In the genomic region with DNA sequence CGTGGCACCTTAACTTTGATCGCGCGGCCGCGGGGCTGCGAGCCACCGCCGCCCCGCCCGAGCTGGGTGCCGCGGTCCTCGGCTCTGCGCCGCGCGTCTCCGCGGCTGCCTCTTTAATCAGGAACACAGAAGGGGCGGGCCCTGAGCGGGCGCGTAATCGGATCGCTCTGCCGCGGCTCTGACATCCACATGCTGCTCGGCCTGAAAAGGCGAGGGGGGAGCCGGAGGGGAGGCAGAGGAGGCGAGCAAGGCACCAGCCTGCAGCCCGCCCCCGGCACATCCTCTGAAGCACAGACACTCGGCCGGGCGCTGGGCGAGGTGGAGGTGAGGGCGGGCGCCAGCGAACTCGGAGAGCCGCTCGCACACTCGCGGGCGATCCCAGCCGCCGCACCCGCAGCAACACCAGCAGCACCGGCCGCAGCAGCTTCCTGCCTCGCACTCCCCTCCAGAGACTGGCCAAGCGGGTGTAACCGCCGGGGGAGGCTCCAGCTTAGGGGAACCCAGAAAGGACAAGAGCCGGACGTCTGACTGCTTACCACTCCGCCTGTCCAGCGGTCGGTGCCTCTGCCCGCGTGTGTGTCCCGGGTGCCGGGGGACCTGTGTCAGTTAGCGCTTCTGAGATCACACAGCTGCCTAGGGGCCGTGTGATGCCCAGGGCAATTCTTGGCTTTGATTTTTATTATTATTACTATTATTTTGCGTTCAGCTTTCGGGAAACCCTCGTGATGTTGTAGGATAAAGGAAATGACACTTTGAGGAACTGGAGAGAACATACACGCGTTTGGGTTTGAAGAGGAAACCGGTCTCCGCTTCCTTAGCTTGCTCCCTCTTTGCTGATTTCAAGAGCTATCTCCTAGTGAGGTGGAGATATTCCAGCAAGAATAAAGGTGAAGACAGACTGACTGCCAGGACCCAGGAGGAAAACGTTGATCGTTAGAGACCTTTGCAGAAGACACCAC, we compare ENCODE assay signal across 8 mouse cellular contexts. TPM values are rescaled to one million over a fixed set of nuclear protein-coding genes. Genes with fewer than 3 reads are reported as not detected.
DNase-seq lines count a peak whose midpoint lies in the region; ATAC-seq and TF ChIP-seq lines count a peak whose summit lies in the region.

TSS of gene Nrp2 (plus strand) at position 128 of the 959 bp plus-strand sequence.

- peak within 1 kb of the TSS; percentile 52; the same call in 1 of the 2 replicates for H3K27ac ChIP-seq in embryonic facial prominence, embryonic 11.5 days (replicated peaks; ENCODE audit: low read depth, low read length)
- peak within 1 kb of the TSS; percentile 79 for H3K27ac ChIP-seq in limb, embryonic 13.5 days
- peak within 1 kb of the TSS; percentile 82 for H3K27ac ChIP-seq in midbrain, embryonic 13.5 days
- peak within 1 kb of the TSS; percentile 58 for H3K27ac ChIP-seq in small intestine, adult 2 months (ENCODE audit: insufficient read depth, low read depth, low read length)

- peak; percentile 78 for ATAC-seq in embryonic facial prominence, embryonic 11.5 days (replicated peaks; ENCODE audit: insufficient number of reproducible peaks, low FRiP score, low TSS enrichment, low read depth)
- ATAC-seq in limb, embryonic 13.5 days (ENCODE audit: low FRiP score, low read depth): peak; percentile 83
- ATAC-seq in midbrain, embryonic 13.5 days: peak; percentile 85
- ATAC-seq in activated CD4-positive, CD25-positive, alpha-beta regulatory T cell, adult 4 months: no peak

- peak within 1 kb of the TSS; percentile 79 for H3K9ac ChIP-seq in embryonic facial prominence, embryonic 11.5 days (replicated peaks; ENCODE audit: low read length)
- H3K9ac ChIP-seq in limb, embryonic 13.5 days: peak within 1 kb of the TSS; percentile 85
- peak within 1 kb of the TSS; percentile 83 for H3K9ac ChIP-seq in midbrain, embryonic 13.5 days (replicated peaks)

- DNase-seq in adrenal gland, postnatal 4 days (ENCODE audit: low spot score in 2 of 2): peak; percentile 60 to 67
- DNase-seq in embryonic facial prominence, embryonic 11.5 days (ENCODE audit: low spot score): peak; percentile 90
- DNase-seq in heart, adult 18-20 months: peak; percentile 88 to 94
- peak; percentile 82 for DNase-seq in kidney, adult 11 months

- H3K36me3 ChIP-seq in embryonic facial prominence, embryonic 11.5 days (replicated peaks; ENCODE audit: control insufficient read depth, insufficient read depth, low read depth, low read length): no peaks in the 10 kb centered on the region
- no peaks in the 10 kb centered on the region for H3K36me3 ChIP-seq in limb, embryonic 13.5 days
- H3K36me3 ChIP-seq in midbrain, embryonic 13.5 days: no peaks in the 10 kb centered on the region
- H3K36me3 ChIP-seq in small intestine, adult 2 months (ENCODE audit: control insufficient read depth, insufficient read depth, low read length): no peaks in the 10 kb centered on the region

- no peak for TF ChIP-seq CTCF in small intestine, adult 2 months (IDR thresholded peaks at IDR 0.05; ENCODE audit: extremely low read depth, insufficient read length, insufficient replicate concordance, low read depth, low read length)

- peak within 1 kb of the TSS; percentile 65 for H3K4me3 ChIP-seq in embryonic facial prominence, embryonic 11.5 days (ENCODE audit: low read depth, low read length)
- peak within 1 kb of the TSS; percentile 71 for H3K4me3 ChIP-seq in limb, embryonic 13.5 days
- H3K4me3 ChIP-seq in midbrain, embryonic 13.5 days (replicated peaks): peak within 1 kb of the TSS; percentile 70
- H3K4me3 ChIP-seq in small intestine, adult 2 months (ENCODE audit: low read depth, low read length): peak within 1 kb of the TSS; percentile 64

- no peaks in the 10 kb centered on the region; the same call in 1 of the 2 replicates for H3K4me1 ChIP-seq in embryonic facial prominence, embryonic 11.5 days (ENCODE audit: control insufficient read depth, insufficient read depth, low read length)
- H3K4me1 ChIP-seq in limb, embryonic 13.5 days: peaks cover 45% of the 10 kb centered on the region
- peaks cover 67% of the 10 kb centered on the region for H3K4me1 ChIP-seq in midbrain, embryonic 13.5 days (replicated peaks)
- peaks cover 13% of the 10 kb centered on the region for H3K4me1 ChIP-seq in small intestine, adult 2 months (ENCODE audit: control insufficient read depth, insufficient read depth, insufficient read length, low read length)

- TF ChIP-seq POLR2A in small intestine, adult 2 months (IDR thresholded peaks at IDR 0.05; ENCODE audit: low read depth, low read length): peak; percentile 42; the same call in 1 of the 2 replicates

- H3K4me2 ChIP-seq in embryonic facial prominence, embryonic 11.5 days (ENCODE audit: low read depth, low read length): peak within 1 kb of the TSS; percentile 82
- peak within 1 kb of the TSS; percentile 97 for H3K4me2 ChIP-seq in limb, embryonic 13.5 days (replicated peaks)
- H3K4me2 ChIP-seq in midbrain, embryonic 13.5 days (replicated peaks): peak within 1 kb of the TSS; percentile 98

- H3K9me3 ChIP-seq in embryonic facial prominence, embryonic 11.5 days (replicated peaks; ENCODE audit: control insufficient read depth, low read length): no peaks in the 10 kb centered on the region
- no peaks in the 10 kb centered on the region for H3K9me3 ChIP-seq in limb, embryonic 13.5 days
- H3K9me3 ChIP-seq in midbrain, embryonic 13.5 days: no peaks in the 10 kb centered on the region

- under 1% methylated on average over 63 of the region's 76 CpGs for WGBS in embryonic facial prominence, embryonic 11.5 days
- WGBS in limb, embryonic 13.5 days: under 1% methylated on average over 69 of the region's 76 CpGs
- under 1% methylated on average over 68 of the region's 76 CpGs for WGBS in midbrain, embryonic 13.5 days
- WGBS in small intestine, adult 2 months: under 1% methylated on average over 75 of the region's 76 CpGs

- peaks cover 1% of the 10 kb centered on the region; the same call in 1 of the 2 replicates for H3K27me3 ChIP-seq in embryonic facial prominence, embryonic 11.5 days (ENCODE audit: control insufficient read depth, insufficient read depth, low read length)
- peaks cover 40% of the 10 kb centered on the region for H3K27me3 ChIP-seq in limb, embryonic 13.5 days
- peaks cover 50% of the 10 kb centered on the region for H3K27me3 ChIP-seq in midbrain, embryonic 13.5 days
- H3K27me3 ChIP-seq in small intestine, adult 2 months (ENCODE audit: control insufficient read depth, insufficient read depth, low read length): peaks cover 55% of the 10 kb centered on the region

RNA-seq across cellular contexts. Expression of gene Nrp2, which starts in this region (rescaled TPM):
- total RNA-seq in adrenal gland, postnatal 4 days (2021): 10 to 100 TPM; 42.5 to 51.6 TPM
- 20.2 and 23.7 TPM in 2 replicates for polyA plus RNA-seq in embryonic facial prominence, embryonic 11.5 days (2014; fragmentation: Nextera tagmentation; extraction: Ambion mirVana)
- total RNA-seq in heart, adult 18-20 months (2021): 10 to 100 TPM; 20.2 to 30.1 TPM
- polyA plus RNA-seq in limb, embryonic 13.5 days (2015; fragmentation: Nextera tagmentation; extraction: Ambion mirVana): 39.6 and 40.4 TPM in 2 replicates
- 15.9 and 18.7 TPM in 2 replicates for polyA plus RNA-seq in midbrain, embryonic 13.5 days (2015; fragmentation: Nextera tagmentation; extraction: Ambion mirVana)
- 5.6 and 6.6 TPM in 2 replicates for polyA plus RNA-seq in small intestine, adult 2 months (2012; rRNA removed)
- under 1 TPM in 1 of 2 experiments, not detected in 1; 0.19 TPM for polyA plus RNA-seq in activated CD4-positive, CD25-positive, alpha-beta regulatory T cell, adult 4 months (2017; shearing (Covaris generic))
